Mouse (Mus musculus): Measurements from ENCODE around the gene Ppp2r5a.

DNA sequence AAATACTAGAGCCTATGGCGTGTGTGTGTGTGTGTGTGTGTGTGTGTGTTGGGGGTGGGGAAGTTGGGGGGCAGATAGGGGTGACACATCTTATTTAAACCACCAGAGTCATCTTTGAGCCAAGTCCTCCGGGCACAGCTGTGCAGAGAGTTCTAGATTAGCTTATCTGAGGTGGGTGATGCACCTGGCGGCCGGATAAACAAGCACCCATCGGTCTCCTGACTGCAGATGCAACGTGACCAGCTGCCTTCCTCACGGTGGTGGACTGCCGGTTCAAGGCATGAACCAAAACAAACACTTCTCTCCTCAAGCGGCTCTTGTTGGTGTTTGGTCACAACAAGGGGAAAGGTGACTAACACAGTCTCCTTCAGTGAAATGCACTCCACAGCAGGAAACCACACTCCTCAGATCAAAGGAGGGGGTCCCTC, 42.8 kb upstream of the Ppp2r5a start:
- no peak for TF ChIP-seq CTCF (IDR thresholded peaks at IDR 0.05; ENCODE audit: insufficient read depth, low read depth, low read length)
- TF ChIP-seq POLR2A (IDR thresholded peaks at IDR 0.05; ENCODE audit: insufficient read depth, low read depth, low read length): no peak
